Mouse (Mus musculus) MEL (cell line): ENCODE measurements at regions not wholly inside any gene's neighbourhood (a gene's known extent, or its start where the extent isn't known, plus 50 kb on each side); places are given as distances from the start of the nearest gene placed in this dataset.

Source experiments
- DNase-seq: peaks from one replicate; pipeline ENCODE4 v3.0.0; 2011; ENCODE audit warnings: low read depth, low spot score
- H3K27ac ChIP-seq: 2 replicates; pipeline ENCODE4 v1.5.1; 2012; ENCODE audit warnings: low read depth, mild to moderate bottlenecking, control low read depth, low read length, moderate library complexity; ENCODE audit not compliant: control insufficient read depth
- H3K27me3 ChIP-seq, 2 experiments: fragments of 150-350 bp in 1 of 2; sonication (generic) in 1 of 2; 2 replicates each; pipeline ENCODE4 v1.6.1; 2012; ENCODE audit warnings: low read length in 2 of 2, mild to moderate bottlenecking in 2 of 2, improper control_type of control experiment in 1 of 2, moderate library complexity in 1 of 2; ENCODE audit not compliant: insufficient read depth in 2 of 2, control insufficient read depth in 1 of 2
- H3K36me3 ChIP-seq, 2 experiments: 2 replicates each; pipeline ENCODE4 v1.6.1; 2012 to 2014; ENCODE audit warnings: low read length in 2 of 2, improper control_type of control experiment in 1 of 2, inconsistent platforms in 1 of 2, mild to moderate bottlenecking in 1 of 2; ENCODE audit not compliant: insufficient read depth in 2 of 2, control insufficient read depth in 1 of 2
- H3K4me1 ChIP-seq, 2 experiments: fragments of 150-350 bp in 1 of 2; sonication (generic) in 1 of 2; 2 replicates each; pipeline ENCODE4 v1.6.1; 2012; ENCODE audit warnings: low read length in 2 of 2, improper control_type of control experiment in 1 of 2, mild to moderate bottlenecking in 1 of 2; ENCODE audit not compliant: insufficient read depth in 2 of 2, control insufficient read depth in 1 of 2
- H3K4me3 ChIP-seq, 2 experiments: fragments of 150-350 bp in 1 of 2; sonication (generic) in 1 of 2; 2 replicates each; pipeline ENCODE4 v1.5.1; 2012; ENCODE audit warnings: low read depth in 2 of 2, low read length in 2 of 2, mild to moderate bottlenecking in 2 of 2, moderate library complexity in 2 of 2, control low read depth in 1 of 2, improper control_type of control experiment in 1 of 2; ENCODE audit not compliant: control insufficient read depth in 1 of 2, insufficient read depth in 1 of 2
- H3K79me2 ChIP-seq: 2 replicates; pipeline ENCODE4 v1.6.1; 2012; ENCODE audit warnings: mild to moderate bottlenecking, low read length, moderate library complexity; ENCODE audit not compliant: control insufficient read depth, poor library complexity, insufficient read depth
- H3K9ac ChIP-seq: 2 replicates; pipeline ENCODE4 v1.6.1; 2012; ENCODE audit warnings: low read depth, mild to moderate bottlenecking, control low read depth, low read length, moderate library complexity; ENCODE audit not compliant: control insufficient read depth, poor library complexity, severe bottlenecking
- H3K9me3 ChIP-seq: fragments of 150-350 bp; sonication (generic); replicated peaks from 2 replicates; pipeline ENCODE4 v1.6.1; 2012; ENCODE audit warnings: mild to moderate bottlenecking, low read length, improper control_type of control experiment, moderate library complexity; ENCODE audit not compliant: insufficient read depth
- E2F4 ChIP-seq: IDR thresholded peaks from 2 replicates; pipeline ENCODE4 v1.6.1; 2011; ENCODE audit warnings: low read depth, low read length, improper control_type of control experiment, borderline replicate concordance
- ELF1 ChIP-seq: IDR thresholded peaks from 2 replicates; pipeline ENCODE4 v1.6.1; 2014; ENCODE audit warnings: low read depth, mild to moderate bottlenecking, inconsistent platforms, low read length, improper control_type of control experiment, moderate library complexity
- EP300 ChIP-seq, 2 experiments: IDR thresholded peaks; 2 replicates each; pipeline ENCODE4 v1.6.1; 2011; ENCODE audit warnings: improper control_type of control experiment in 2 of 2, low read length in 2 of 2, low read depth in 1 of 2, mild to moderate bottlenecking in 1 of 2
- ETS1 ChIP-seq: IDR thresholded peaks from 2 replicates; pipeline ENCODE4 v1.6.1; 2012; ENCODE audit warnings: low read depth, mild to moderate bottlenecking, inconsistent platforms, low read length, improper control_type of control experiment, moderate library complexity
- GATA1 ChIP-seq: IDR thresholded peaks from 2 replicates; pipeline ENCODE4 v1.6.1; 2011; ENCODE audit warnings: low read depth, low read length, improper control_type of control experiment
- HCFC1 ChIP-seq: IDR thresholded peaks from 2 replicates; pipeline ENCODE4 v1.6.1; 2012; ENCODE audit warnings: low read depth, mild to moderate bottlenecking, inconsistent platforms, low read length, improper control_type of control experiment, moderate library complexity
- JUND ChIP-seq: IDR thresholded peaks from 2 replicates; pipeline ENCODE4 v1.6.1; 2011; ENCODE audit warnings: low read depth, mild to moderate bottlenecking, improper control_type of control experiment, low read length
- KAT2A ChIP-seq: conservative IDR thresholded peaks from 2 replicates; pipeline ENCODE4 v1.6.1; 2012; ENCODE audit warnings: low read depth, low read length, improper control_type of control experiment, inconsistent platforms
- MAZ ChIP-seq: IDR thresholded peaks from 2 replicates; pipeline ENCODE4 v1.6.1; 2012; ENCODE audit warnings: low read depth, mild to moderate bottlenecking, inconsistent platforms, low read length, improper control_type of control experiment
- MEF2A ChIP-seq: IDR thresholded peaks from 2 replicates; pipeline ENCODE4 v1.6.1; 2014; ENCODE audit warnings: low read depth, mild to moderate bottlenecking, inconsistent platforms, low read length, improper control_type of control experiment; ENCODE audit not compliant: poor library complexity, insufficient replicate concordance, severe bottlenecking; ENCODE audit errors: extremely low read depth
- MYB ChIP-seq: IDR thresholded peaks from 2 replicates; pipeline ENCODE4 v1.6.1; 2011; ENCODE audit warnings: mild to moderate bottlenecking, low read depth, low read length, improper control_type of control experiment
- POLR2A ChIP-seq, 2 experiments: IDR thresholded peaks; 2 replicates each; pipeline ENCODE4 v1.6.1; 2011 to 2012; ENCODE audit warnings: low read length in 2 of 2, mild to moderate bottlenecking in 2 of 2, control low read depth in 1 of 2, improper control_type of control experiment in 1 of 2, low read depth in 1 of 2, moderate library complexity in 1 of 2; ENCODE audit not compliant: control insufficient read depth in 1 of 2, insufficient read depth in 1 of 2, poor library complexity in 1 of 2
- POLR2AphosphoS5 ChIP-seq: IDR thresholded peaks from 2 replicates; pipeline ENCODE4 v1.6.1; 2012; ENCODE audit warnings: low read depth, borderline replicate concordance, mild to moderate bottlenecking, inconsistent platforms, low read length, moderate library complexity, mixed read lengths
- RAD21 ChIP-seq: IDR thresholded peaks from 2 replicates; pipeline ENCODE4 v1.6.1; 2011; ENCODE audit warnings: mild to moderate bottlenecking, low read depth, low read length, improper control_type of control experiment
- RCOR1 ChIP-seq: IDR thresholded peaks from 2 replicates; pipeline ENCODE4 v1.6.1; 2012; ENCODE audit warnings: low read depth, mild to moderate bottlenecking, inconsistent platforms, low read length, improper control_type of control experiment
- SMC3 ChIP-seq: IDR thresholded peaks from 2 replicates; pipeline ENCODE4 v1.6.1; 2011; ENCODE audit warnings: low read depth, low read length, improper control_type of control experiment
- TAL1 ChIP-seq: IDR thresholded peaks from 2 replicates; pipeline ENCODE4 v1.6.1; 2012; ENCODE audit warnings: mild to moderate bottlenecking, inconsistent platforms, low read length, moderate library complexity, mixed read lengths
- TBP ChIP-seq: IDR thresholded peaks from 2 replicates; pipeline ENCODE4 v1.8.0; 2011; ENCODE audit warnings: low read depth, low read length, improper control_type of control experiment
- TCF12 ChIP-seq: IDR thresholded peaks from 2 replicates; pipeline ENCODE4 v1.6.1; 2014; ENCODE audit warnings: low read depth, mild to moderate bottlenecking, inconsistent platforms, low read length, improper control_type of control experiment, moderate library complexity
- UBTF ChIP-seq: IDR thresholded peaks from 2 replicates; pipeline ENCODE4 v1.6.1; 2012; ENCODE audit warnings: low read depth, mild to moderate bottlenecking, inconsistent platforms, low read length, improper control_type of control experiment, moderate library complexity, borderline replicate concordance; ENCODE audit not compliant: insufficient read depth
- USF2 ChIP-seq, 2 experiments: IDR thresholded peaks; 2 replicates each; pipeline ENCODE4 v1.6.1; 2011 to 2012; ENCODE audit warnings: improper control_type of control experiment in 2 of 2, low read length in 2 of 2, borderline replicate concordance in 1 of 2, inconsistent platforms in 1 of 2, low read depth in 1 of 2, mild to moderate bottlenecking in 1 of 2; ENCODE audit not compliant: insufficient read depth in 1 of 2
- ZNF384 ChIP-seq: IDR thresholded peaks from 2 replicates; pipeline ENCODE4 v1.6.1; 2012; ENCODE audit warnings: low read depth, mild to moderate bottlenecking, inconsistent platforms, low read length, improper control_type of control experiment

GRCm38 (mm10) chr12:71554212-71554611 lies 244.5 kb downstream of the Dact1 start:
- Histone ChIP-seq H3K4me1 (no peaks in the 10 kb centered on the region), H3K9ac (no peak overlapping the region), H3K27ac (no peak overlapping the region), H3K79me2 (no peaks in the 10 kb centered on the region), H3K36me3 (no peaks in the 10 kb centered on the region), H3K9me3 (no peaks in the 10 kb centered on the region), H3K27me3 (no peaks in the 10 kb centered on the region), H3K4me3 (no peak overlapping the region)
- TF ChIP-seq MAZ = no peak
- TF ChIP-seq RAD21 = no peak
- TF ChIP-seq MYB = no peak
- no peak for TF ChIP-seq TCF12
- TF ChIP-seq HCFC1 = no peak
- TF ChIP-seq TAL1 = no peak
- TF ChIP-seq E2F4 = no peak
- TF ChIP-seq UBTF = no peak
- no peak for TF ChIP-seq GATA1
- TF ChIP-seq MEF2A = no peak
- no peak for TF ChIP-seq TBP
- TF ChIP-seq JUND = no peak
- TF ChIP-seq EP300 (IDR thresholded peaks at IDR 0.05; ENCODE audit: low read depth in 1 of 2, low read length in 2 of 2) = no peak
- no peak for TF ChIP-seq ETS1
- no peak for TF ChIP-seq ELF1
- no peak for DNase-seq

GRCm38 (mm10) chr12:71561259-71561658 lies 251.6 kb downstream of the Dact1 start:
- H3K4me1 ChIP-seq = no peaks in the 10 kb centered on the region
- H3K9ac ChIP-seq = no peak overlapping the region
- no peaks in the 10 kb centered on the region for H3K9me3 ChIP-seq
- no peak for TF ChIP-seq TAL1
- no peak for TF ChIP-seq ZNF384
- TF ChIP-seq RCOR1 = no peak
- no peak for TF ChIP-seq USF2 (IDR thresholded peaks at IDR 0.05; ENCODE audit: borderline replicate concordance in 1 of 2, insufficient read depth in 1 of 2, low read depth in 1 of 2, low read length in 2 of 2)
- TF ChIP-seq SMC3 = no peak
- TF ChIP-seq POLR2AphosphoS5 = no peak
- no peak for TF ChIP-seq KAT2A
- no peak for TF ChIP-seq POLR2A (IDR thresholded peaks at IDR 0.05; ENCODE audit: control insufficient read depth in 1 of 2, insufficient read depth in 1 of 2, low read depth in 1 of 2, low read length in 2 of 2, poor library complexity in 1 of 2)
- H3K79me2 ChIP-seq = no peaks in the 10 kb centered on the region
- H3K36me3 ChIP-seq = no peaks in the 10 kb centered on the region
- H3K4me3 ChIP-seq = no peak overlapping the region
- no peak for DNase-seq
- no peaks in the 10 kb centered on the region for H3K27me3 ChIP-seq
- H3K27ac ChIP-seq = no peak overlapping the region
